Mouse (Mus musculus) forelimb bud, embryonic 11.5 days (tissue): Measurements from ENCODE around the gene Aldh4a1.

ENCODE experiments used
- DNase-seq: peaks from one replicate; pipeline ENCODE4 v3.0.0-alpha.2; 2012; ENCODE audit warnings: low read depth, low spot score

Aldh4a1 gene

GRCm38 (mm10) chr4:139589351-139590027, 33.2 kb upstream of the Aldh4a1 start:
- DNase-seq: no peak

GRCm38 (mm10) chr4:139590446-139590845, 32.2 kb upstream of the Aldh4a1 start:
- DNase-seq: no peak

- DNase-seq: no peak
Observed at GRCm38 (mm10) chr4:139592895-139593294, 29.8 kb upstream of the Aldh4a1 start.

- no peak for DNase-seq
Observed at GRCm38 (mm10) chr4:139593383-139593782, 29.3 kb upstream of the Aldh4a1 start.

GRCm38 (mm10) chr4:139594062-139594461, 28.6 kb upstream of the Aldh4a1 start:
- DNase-seq: no peak

GRCm38 (mm10) chr4:139596715-139597114, 26.0 kb upstream of the Aldh4a1 start:
- DNase-seq: no peak

GRCm38 (mm10) chr4:139597286-139598284, 25.1 kb upstream of the Aldh4a1 start:
- no peak for DNase-seq

- DNase-seq: no peak
Observed at GRCm38 (mm10) chr4:139598356-139598755, 24.3 kb upstream of the Aldh4a1 start.

GRCm38 (mm10) chr4:139598950-139599518, 23.6 kb upstream of the Aldh4a1 start:
- DNase-seq: peak; percentile 96

GRCm38 (mm10) chr4:139601519-139602356, 20.9 kb upstream of the Aldh4a1 start:
- no peak for DNase-seq

- DNase-seq: peak; percentile 61
Observed at GRCm38 (mm10) chr4:139602357-139603244, 20.1 kb upstream of the Aldh4a1 start, which contains the start of gene Gm21969. Gene Gm21969, plus strand, starts transcription at chr4:139603186.

GRCm38 (mm10) chr4:139605216-139605615, 17.4 kb upstream of the Aldh4a1 start:
- DNase-seq: no peak

GRCm38 (mm10) chr4:139606732-139607131, 15.9 kb upstream of the Aldh4a1 start:
- no peak for DNase-seq

GRCm38 (mm10) chr4:139608975-139609374, 13.7 kb upstream of the Aldh4a1 start:
- DNase-seq: no peak

GRCm38 (mm10) chr4:139610954-139611353, 11.7 kb upstream of the Aldh4a1 start:
- DNase-seq: no peak

- peak; percentile 84 for DNase-seq
Observed at GRCm38 (mm10) chr4:139611542-139611953, 11.1 kb upstream of the Aldh4a1 start.

GRCm38 (mm10) chr4:139614524-139615260, 8.0 kb upstream of the Aldh4a1 start:
- DNase-seq: no peak

GRCm38 (mm10) chr4:139616276-139617000, 6.2 kb upstream of the Aldh4a1 start:
- DNase-seq: peak; percentile 53

GRCm38 (mm10) chr4:139617001-139617364, 5.7 kb upstream of the Aldh4a1 start:
- DNase-seq: no peak
